Comparison of ENCODE assay signal across 24 mouse cellular contexts in genomic region chr11:76708066-76708465, GRCm38 (mm10). TPM values are rescaled to one million over a fixed set of nuclear protein-coding genes. Genes with fewer than 3 reads are reported as not detected.
DNase-seq lines count a peak whose midpoint lies in the region; ATAC-seq and TF ChIP-seq lines count a peak whose summit lies in the region.
"Had no signal": no experiment of that assay in that cellular context is flagged by ENCODE, and none has a peak within 500 bp of the region (broad histone marks: within the 10 kb centered on the region; RNA-seq: fewer than 3 reads in every experiment).

No protein-coding gene starts in this region.

- 50% methylated on average over 1 of the region's 1 CpGs for WGBS in lung, postnatal 0 days
- 93% methylated on average over 1 of the region's 1 CpGs for WGBS in lung, adult 2 months
- 96% methylated on average over 1 of the region's 1 CpGs for WGBS in forebrain, embryonic 14.5 days

- TF ChIP-seq EP300 in lung, postnatal 0 days (IDR thresholded peaks at IDR 0.05): no peak; the same call in 1 of the 2 replicates

- intact Hi-C loops in heart, postnatal 14 days (cut with DNase I): no loop called here

- H3K9me3 ChIP-seq in lung, postnatal 0 days (ENCODE audit: low read length): no peaks in the 10 kb centered on the region
- H3K9me3 ChIP-seq in forebrain, embryonic 14.5 days (replicated peaks; ENCODE audit: control insufficient read depth, low read length): no peaks in the 10 kb centered on the region
- H3K9me3 ChIP-seq: embryonic facial prominence, embryonic 15.5 days; heart, embryonic 10.5 days; hindbrain, embryonic 13.5 days; limb, embryonic 15.5 days; lung, embryonic 15.5 days; midbrain, embryonic 15.5 days had no signal

- H3K27ac ChIP-seq in lung, postnatal 0 days (ENCODE audit: low read length): peak overlapping the region; percentile 54
- no peak overlapping the region for H3K27ac ChIP-seq in forebrain, embryonic 14.5 days (ENCODE audit: low read depth, low read length)
- H3K27ac ChIP-seq: embryonic facial prominence, embryonic 15.5 days; heart, embryonic 10.5 days; hindbrain, embryonic 13.5 days; kidney, postnatal 0 days; limb, embryonic 15.5 days; lung, embryonic 15.5 days; midbrain, embryonic 15.5 days; neural tube, embryonic 12.5 days had no signal

- no peak overlapping the region for H3K9ac ChIP-seq in lung, postnatal 0 days (replicated peaks; ENCODE audit: low read depth)
- no peak overlapping the region for H3K9ac ChIP-seq in forebrain, embryonic 14.5 days (ENCODE audit: low read length)
- H3K9ac ChIP-seq: embryonic facial prominence, embryonic 15.5 days; forebrain, postnatal 0 days; hindbrain, embryonic 13.5 days; limb, embryonic 15.5 days; lung, embryonic 15.5 days; midbrain, embryonic 15.5 days; neural tube, embryonic 12.5 days had no signal

- no peak overlapping the region for H3K4me2 ChIP-seq in lung, postnatal 0 days (replicated peaks; ENCODE audit: low read depth, low read length)
- H3K4me2 ChIP-seq in forebrain, embryonic 14.5 days (ENCODE audit: low read length): no peak overlapping the region
- H3K4me2 ChIP-seq: embryonic facial prominence, embryonic 15.5 days; hindbrain, embryonic 13.5 days; limb, embryonic 15.5 days; lung, embryonic 15.5 days; midbrain, embryonic 15.5 days; neural tube, embryonic 12.5 days had no signal

- peak; percentile 52 for ATAC-seq in lung, postnatal 0 days
- no peak for ATAC-seq in forebrain, embryonic 14.5 days
- no peak for ATAC-seq in granulocyte monocyte progenitor cell, adult 5-6 weeks (replicated peaks; ENCODE audit: poor library complexity, severe bottlenecking)
- ATAC-seq: forebrain, postnatal 0 days; midbrain, embryonic 15.5 days had no signal

- TF ChIP-seq POLR2A in lung, adult 2 months (IDR thresholded peaks at IDR 0.05; ENCODE audit: borderline replicate concordance, extremely low read depth, low read depth, low read length): no peak

- peak; percentile 28 for DNase-seq in adrenal gland, adult 2 months
- no peak for DNase-seq in adrenal gland, postnatal 25 days
- peak; percentile 23 to 27 for DNase-seq in heart, postnatal 14 days
- DNase-seq in heart, adult 8-10 months (ENCODE audit: low spot score): no peak
- peak; percentile 80 for DNase-seq in lung, postnatal 0 days (ENCODE audit: low spot score)
- no peak for DNase-seq in lung, adult 2 months
- no peak for DNase-seq in forebrain, embryonic 14.5 days (ENCODE audit: low spot score)
- DNase-seq: cerebellum, adult 9-10 months; forebrain, postnatal 0 days; gastrocnemius, postnatal 14 days; kidney, adult 11 months; left cerebral cortex, postnatal 4 days; right cerebral cortex, postnatal 25 days had no signal

- H3K4me3 ChIP-seq in lung, postnatal 0 days (ENCODE audit: low read depth, low read length): no peak overlapping the region
- H3K4me3 ChIP-seq in lung, adult 2 months (replicated peaks; ENCODE audit: extremely low read depth, low read depth, low read length): no peak overlapping the region
- no peak overlapping the region for H3K4me3 ChIP-seq in forebrain, embryonic 14.5 days (ENCODE audit: low read depth, low read length)
- H3K4me3 ChIP-seq: embryonic facial prominence, embryonic 15.5 days; heart, embryonic 10.5 days; hindbrain, embryonic 13.5 days; limb, embryonic 15.5 days; lung, embryonic 15.5 days; midbrain, embryonic 15.5 days; neural tube, embryonic 12.5 days had no signal

- H3K36me3 ChIP-seq in lung, postnatal 0 days (ENCODE audit: insufficient read depth, low read length): no peaks in the 10 kb centered on the region
- no peaks in the 10 kb centered on the region for H3K36me3 ChIP-seq in forebrain, embryonic 14.5 days (ENCODE audit: control insufficient read depth, insufficient read depth, low read length)
- H3K36me3 ChIP-seq: embryonic facial prominence, embryonic 15.5 days; heart, embryonic 10.5 days; hindbrain, embryonic 13.5 days; limb, embryonic 15.5 days; lung, embryonic 15.5 days; midbrain, embryonic 15.5 days; neural tube, embryonic 12.5 days had no signal

- H3K4me1 ChIP-seq in lung, postnatal 0 days (ENCODE audit: insufficient read depth, low read depth, low read length): peaks cover 4% of the 10 kb centered on the region; the same call in 1 of the 2 replicates
- no peaks in the 10 kb centered on the region for H3K4me1 ChIP-seq in lung, adult 2 months (ENCODE audit: control insufficient read depth, insufficient read depth, low read length)
- H3K4me1 ChIP-seq in forebrain, embryonic 14.5 days (ENCODE audit: control insufficient read depth, insufficient read depth, low read length): no peaks in the 10 kb centered on the region
- H3K4me1 ChIP-seq: midbrain, embryonic 15.5 days; neural tube, embryonic 12.5 days had no signal

- no peaks in the 10 kb centered on the region for H3K27me3 ChIP-seq in lung, postnatal 0 days (replicated peaks; ENCODE audit: insufficient read depth, low read length)
- H3K27me3 ChIP-seq in forebrain, embryonic 14.5 days (replicated peaks; ENCODE audit: control insufficient read depth, insufficient read depth, low read length): no peaks in the 10 kb centered on the region
- H3K27me3 ChIP-seq: embryonic facial prominence, embryonic 15.5 days; hindbrain, embryonic 13.5 days; limb, embryonic 15.5 days; lung, embryonic 15.5 days; midbrain, embryonic 15.5 days; neural tube, embryonic 12.5 days had no signal

- TF ChIP-seq CTCF in lung, postnatal 0 days (IDR thresholded peaks at IDR 0.05): no peak
- no peak for TF ChIP-seq CTCF in lung, adult 2 months (IDR thresholded peaks at IDR 0.05; ENCODE audit: insufficient read depth, low read length)

RNA-seq across cellular contexts. Expression of gene Trarg1, which starts 28.5 kb away (rescaled TPM):
- total RNA-seq in adrenal gland, adult 2 months (2021): 10 to 100 TPM; 30.0 to 67.3 TPM
- 15.9 and 18.5 TPM in 2 replicates for polyA plus RNA-seq in adrenal gland, adult 2 months (2012; rRNA removed)
- total RNA-seq in adrenal gland, postnatal 25 days (2021): 27.4 and 30.2 TPM in 2 replicates
- 1 to 10 TPM; 5.0 to 5.1 TPM for total RNA-seq in heart, postnatal 14 days (2021)
- total RNA-seq in heart, adult 8-10 months (2022): 1 to 10 TPM; 2.6 to 3.6 (median 3.1) TPM
- polyA plus RNA-seq in lung, postnatal 0 days (2015; fragmentation: Nextera tagmentation; extraction: Ambion mirVana): 4.7 and 7.1 TPM in 2 replicates
- 5.3 and 7.5 TPM in 2 replicates for polyA plus RNA-seq in lung, adult 2 months (2012; rRNA removed)
- polyA plus RNA-seq in forebrain, embryonic 14.5 days (2014; fragmentation: Nextera tagmentation; extraction: Ambion mirVana): 0.23 and 0.31 TPM in 2 replicates
- total RNA-seq in granulocyte monocyte progenitor cell, adult 5-6 weeks (2014; fragmentation: Nextera tagmentation): not detected in 2 replicates
- not detected in 2 replicates for total RNA-seq in granulocyte monocyte progenitor cell, adult 5-6 weeks (2017)

RNA-seq across cellular contexts. Expression of gene Bhlha9, which starts 35.8 kb away (rescaled TPM):
- total RNA-seq in adrenal gland, adult 2 months (2021): not detected
- 0.21 TPM in 1 of 2 replicates, not detected in the other for polyA plus RNA-seq in adrenal gland, adult 2 months (2012; rRNA removed)
- total RNA-seq in adrenal gland, postnatal 25 days (2021): not detected in 2 replicates
- not detected for total RNA-seq in heart, postnatal 14 days (2021)
- not detected for total RNA-seq in heart, adult 8-10 months (2022)
- not detected in 2 replicates for polyA plus RNA-seq in lung, postnatal 0 days (2015; fragmentation: Nextera tagmentation; extraction: Ambion mirVana)
- polyA plus RNA-seq in lung, adult 2 months (2012; rRNA removed): not detected in 2 replicates
- 0.47 and 0.48 TPM in 2 replicates for polyA plus RNA-seq in forebrain, embryonic 14.5 days (2014; fragmentation: Nextera tagmentation; extraction: Ambion mirVana)
- not detected in 2 replicates for total RNA-seq in granulocyte monocyte progenitor cell, adult 5-6 weeks (2014; fragmentation: Nextera tagmentation)
- total RNA-seq in granulocyte monocyte progenitor cell, adult 5-6 weeks (2017): not detected in 2 replicates
- total RNA-seq: gastrocnemius, postnatal 14 days had no signal
- polyA plus RNA-seq: heart, postnatal 0 days; lung, embryonic 15.5 days; spleen, adult 2 months had no signal

RNA-seq across cellular contexts. Expression of gene Gosr1, which starts 55.3 kb away (rescaled TPM):
- total RNA-seq in adrenal gland, adult 2 months (2021): 10 to 100 TPM; 64.1 to 99.6 TPM
- polyA plus RNA-seq in adrenal gland, adult 2 months (2012; rRNA removed): 14.4 and 18.4 TPM in 2 replicates
- total RNA-seq in adrenal gland, postnatal 25 days (2021): 44.6 and 77.1 TPM in 2 replicates
- total RNA-seq in heart, postnatal 14 days (2021): 10 to 100 TPM; 28.1 to 33.8 TPM
- total RNA-seq in heart, adult 8-10 months (2022): 10 to 100 TPM; 23.6 to 32.6 (median 27.9) TPM
- 19.5 and 21.6 TPM in 2 replicates for polyA plus RNA-seq in lung, postnatal 0 days (2015; fragmentation: Nextera tagmentation; extraction: Ambion mirVana)
- 14.3 and 21.2 TPM in 2 replicates for polyA plus RNA-seq in lung, adult 2 months (2012; rRNA removed)
- polyA plus RNA-seq in forebrain, embryonic 14.5 days (2014; fragmentation: Nextera tagmentation; extraction: Ambion mirVana): 39.4 and 41.5 TPM in 2 replicates
- total RNA-seq in granulocyte monocyte progenitor cell, adult 5-6 weeks (2014; fragmentation: Nextera tagmentation): 14.7 and 14.9 TPM in 2 replicates
- total RNA-seq in granulocyte monocyte progenitor cell, adult 5-6 weeks (2017): 47.4 and 93.8 TPM in 2 replicates

Comparison
In these comparisons a context has a peak if more than half of its experiments do, and no peak if none do; other contexts are left out.
1. DNase-seq: peak in adrenal gland, adult 2 months (single experiment), heart, postnatal 14 days (2 of 2) and lung, postnatal 0 days (single experiment); none in adrenal gland, postnatal 25 days (single experiment), heart, adult 8-10 months (single experiment), lung, adult 2 months (single experiment) and forebrain, embryonic 14.5 days (single experiment).